In the genomic region with DNA sequence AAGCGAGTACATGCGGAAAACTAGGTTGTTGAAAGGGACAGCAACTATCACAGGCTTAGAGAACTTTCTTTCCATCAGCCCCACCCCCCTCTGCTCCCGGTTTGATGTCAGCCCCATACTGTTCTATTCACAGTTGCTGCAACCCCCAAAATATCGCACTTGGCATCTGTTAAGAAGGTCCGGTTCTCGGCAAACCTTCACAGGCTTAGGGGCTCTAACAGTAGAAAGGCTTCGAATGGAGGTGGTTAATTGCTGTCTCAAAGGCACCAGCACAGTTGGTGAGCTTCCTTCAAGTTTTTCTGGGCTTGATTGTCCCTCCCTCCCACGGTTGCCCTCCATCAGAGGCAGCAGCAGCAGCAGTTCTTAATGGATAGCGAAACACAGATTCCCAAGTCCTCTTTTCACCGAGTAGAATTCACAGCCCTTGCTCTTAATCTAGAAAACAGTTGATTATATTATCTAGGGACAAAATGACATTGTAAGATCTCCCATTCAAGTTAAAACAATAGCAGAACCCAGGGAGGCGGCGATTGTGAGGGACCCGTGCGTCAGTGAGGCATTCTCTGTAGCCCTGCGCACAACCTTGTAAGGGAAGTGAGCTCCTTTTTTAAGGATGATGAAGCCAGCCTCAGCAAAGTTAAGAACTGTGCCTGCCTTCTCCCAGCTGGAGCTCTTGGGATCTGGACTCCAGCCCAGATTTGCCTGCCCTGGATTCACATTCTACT, we compare ENCODE assay signal across 8 mouse cellular contexts.
A peak's percentile ranks its signal among the peaks of the same experiment; 100 is the strongest.
DNase-seq lines count a peak whose midpoint lies in the region; ATAC-seq and TF ChIP-seq lines count a peak whose summit lies in the region.
"Had no signal": no experiment of that assay in that cellular context is flagged by ENCODE, and none has a peak within 500 bp of the region (broad histone marks: within the 10 kb centered on the region; RNA-seq: fewer than 3 reads in every experiment).

No protein-coding gene starts in this region.

- H3K27me3 ChIP-seq in kidney, adult 2 months (replicated peaks; ENCODE audit: control insufficient read depth, insufficient read depth, low read length), result no peaks in the 10 kb centered on the region
- H3K27me3 ChIP-seq in midbrain, embryonic 15.5 days (replicated peaks), result no peaks in the 10 kb centered on the region

- H3K9ac ChIP-seq in midbrain, embryonic 15.5 days, result peak overlapping the region; percentile 25; the same call in 1 of the 2 replicates

- no peak for ATAC-seq in midbrain, embryonic 15.5 days (replicated peaks)

- H3K27ac ChIP-seq in cortical plate, adult 2 months (ENCODE audit: insufficient read depth, low read length), result peak overlapping the region; percentile 73
- peak overlapping the region; percentile 53 for H3K27ac ChIP-seq in kidney, adult 2 months (ENCODE audit: insufficient read depth, low read depth, low read length)
- peak overlapping the region; percentile 64 for H3K27ac ChIP-seq in midbrain, embryonic 15.5 days

- H3K36me3 ChIP-seq in kidney, adult 2 months (ENCODE audit: control insufficient read depth, insufficient read depth, low read length), result no peaks in the 10 kb centered on the region
- H3K36me3 ChIP-seq in midbrain, embryonic 15.5 days (replicated peaks), result no peaks in the 10 kb centered on the region

- H3K4me3 ChIP-seq in cortical plate, adult 2 months (ENCODE audit: insufficient read depth, low read length), result no peak overlapping the region; the same call in 1 of the 2 replicates
- H3K4me3 ChIP-seq in kidney, adult 2 months (ENCODE audit: insufficient read depth, low read depth, low read length), result no peak overlapping the region
- peak overlapping the region; percentile 21 for H3K4me3 ChIP-seq in midbrain, embryonic 15.5 days
- H3K4me3 ChIP-seq: erythroblast, embryonic 14.5 days had no signal

- 25% methylated on average over 15 of the region's 15 CpGs for WGBS in kidney, adult 2 months
- WGBS in midbrain, embryonic 15.5 days, result under 1% methylated on average over 15 of the region's 15 CpGs

- 0 out of 2 replicates have a peak, but pooled peaks have one; percentile 21 for TF ChIP-seq POLR2A in cortical plate, adult 2 months (IDR thresholded peaks at IDR 0.05; ENCODE audit: extremely low read depth, insufficient read depth, low read length)
- TF ChIP-seq POLR2A in kidney, adult 2 months (IDR thresholded peaks at IDR 0.05; ENCODE audit: low read depth, low read length), result no peak

- intact Hi-C loops in left cerebral cortex, postnatal 4 days (cut with DNase I), result no loop called here

- no peaks in the 10 kb centered on the region for H3K9me3 ChIP-seq in midbrain, embryonic 15.5 days

- peak overlapping the region; percentile 46 for H3K4me2 ChIP-seq in midbrain, embryonic 15.5 days

- peak; percentile 6 to 44 for DNase-seq in adrenal gland, postnatal 36 days
- peak; percentile 73 for DNase-seq in heart, adult 8-10 months (ENCODE audit: low spot score)
- peak; percentile 56 for DNase-seq in kidney, adult 2 months
- peak; percentile 54 for DNase-seq in left cerebral cortex, postnatal 4 days
- no peak for DNase-seq in spleen, postnatal 10 days (ENCODE audit: low spot score in 2 of 2)

- TF ChIP-seq CTCF in cortical plate, adult 2 months (IDR thresholded peaks at IDR 0.05; ENCODE audit: extremely low read depth, insufficient read depth, low read length), result no peak
- no peak for TF ChIP-seq CTCF in kidney, adult 2 months (conservative IDR thresholded peaks at IDR 0.05; ENCODE audit: insufficient read depth, insufficient read length, low read depth, low read length)

- peaks cover 9% of the 10 kb centered on the region for H3K4me1 ChIP-seq in cortical plate, adult 2 months (ENCODE audit: control insufficient read depth, insufficient read depth, low read length)
- H3K4me1 ChIP-seq in kidney, adult 2 months (ENCODE audit: control insufficient read depth, insufficient read depth, low read length), result no peaks in the 10 kb centered on the region
- peaks cover 17% of the 10 kb centered on the region for H3K4me1 ChIP-seq in midbrain, embryonic 15.5 days

Comparison
In these comparisons a context has a peak if more than half of its experiments do, and no peak if none do; other contexts are left out.
1. DNase-seq: peak in adrenal gland, postnatal 36 days (2 of 2), heart, adult 8-10 months (single experiment), kidney, adult 2 months (single experiment) and left cerebral cortex, postnatal 4 days (single experiment); none in spleen, postnatal 10 days (0 of 2).
2. Peak in every context shown above with its lines, with median percentiles within 50 percentile points of each other: H3K27ac ChIP-seq.